Mouse (Mus musculus): ENCODE results near the gene Poc1b. TPM values are rescaled to one million over a fixed set of nuclear protein-coding genes. Genes with fewer than 3 reads are reported as not detected.

Poc1b gene
- polyA plus RNA-seq, 1 experiment, result not detected

DNA sequence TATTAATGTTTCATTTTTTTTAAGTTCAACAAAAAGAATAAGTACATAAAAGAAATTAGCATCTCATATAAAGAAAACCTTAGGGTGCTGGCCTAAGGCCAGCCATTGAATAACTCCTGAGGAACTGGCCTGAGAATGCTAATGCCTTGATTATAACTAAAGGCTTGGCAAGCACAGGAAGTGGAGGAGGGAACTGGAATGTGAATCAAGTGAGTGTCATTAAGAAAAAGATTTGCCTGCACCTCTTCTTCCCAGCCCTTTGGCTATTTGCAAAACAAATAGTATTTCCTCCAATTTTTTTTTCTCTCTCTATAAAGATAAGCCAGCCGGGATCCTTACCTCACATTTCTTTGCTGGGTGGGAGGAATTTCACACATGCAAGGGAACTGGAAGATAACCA is 95.0 kb downstream of the Poc1b start:
- Histone ChIP-seq H3K27ac (ENCODE audit: insufficient read depth, low read depth, low read length) (no peak overlapping the region), H3K4me3 (ENCODE audit: insufficient read depth, low read depth, low read length) (no peak overlapping the region), H3K4me1 (ENCODE audit: control insufficient read depth, insufficient read depth, low read length) (peaks cover 5% of the 10 kb centered on the region)
- TF ChIP-seq CTCF (IDR thresholded peaks at IDR 0.05; ENCODE audit: insufficient read depth, low read depth, low read length), result no peak
- TF ChIP-seq POLR2A (IDR thresholded peaks at IDR 0.05; ENCODE audit: insufficient read depth, low read depth, low read length), result no peak
- WGBS, result 57% methylated on average over 1 of the region's 1 CpGs

DNA sequence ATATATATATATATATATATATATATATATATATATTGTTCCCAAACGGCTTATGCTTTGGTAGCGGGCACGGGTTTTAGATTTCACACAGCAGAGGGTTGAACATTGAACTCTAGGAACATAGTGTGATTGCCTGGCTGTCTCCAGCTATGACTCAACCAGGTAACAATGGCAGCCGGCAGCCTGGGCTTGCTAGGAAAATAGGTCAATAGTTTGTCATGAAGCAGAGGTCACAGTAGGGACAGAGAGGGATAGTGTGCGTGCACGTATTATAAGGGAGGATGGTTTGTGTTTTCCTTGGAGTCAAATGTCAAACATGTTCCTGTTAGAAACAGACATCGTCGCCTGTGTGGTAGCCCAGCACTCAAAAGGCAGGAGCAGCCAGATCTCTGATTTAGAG is 95.5 kb downstream of the Poc1b start:
- Histone ChIP-seq H3K27ac (ENCODE audit: insufficient read depth, low read depth, low read length) (no peak overlapping the region), H3K4me3 (ENCODE audit: insufficient read depth, low read depth, low read length) (no peak overlapping the region), H3K4me1 (ENCODE audit: control insufficient read depth, insufficient read depth, low read length) (peaks cover 5% of the 10 kb centered on the region)
- WGBS, result 67% methylated on average over 8 of the region's 8 CpGs
- TF ChIP-seq CTCF (IDR thresholded peaks at IDR 0.05; ENCODE audit: insufficient read depth, low read depth, low read length) (no peak), POLR2A (IDR thresholded peaks at IDR 0.05; ENCODE audit: insufficient read depth, low read depth, low read length) (no peak)

DNA sequence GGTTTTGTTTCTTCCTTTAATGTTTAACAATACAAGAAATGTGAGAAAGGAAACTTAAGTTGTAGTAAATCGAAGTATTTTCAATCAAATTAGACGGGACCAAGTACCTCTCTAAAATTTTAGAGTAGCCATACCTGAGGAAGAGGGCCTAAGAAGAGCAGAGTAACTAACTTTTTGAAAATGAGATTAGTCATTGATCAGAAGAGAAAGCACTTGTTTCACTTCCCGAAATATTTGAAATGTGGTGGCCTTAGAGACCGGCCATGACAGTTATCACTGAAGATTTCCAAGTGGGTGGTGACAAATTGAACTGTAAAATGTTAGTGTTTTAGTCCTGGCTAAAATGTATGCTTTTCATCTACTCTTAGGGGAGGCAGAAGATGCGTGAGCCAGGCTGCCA is 96.3 kb downstream of the Poc1b start:
- Histone ChIP-seq H3K4me3 (ENCODE audit: insufficient read depth, low read depth, low read length) (no peak overlapping the region), H3K27ac (ENCODE audit: insufficient read depth, low read depth, low read length) (no peak overlapping the region), H3K4me1 (ENCODE audit: control insufficient read depth, insufficient read depth, low read length) (peaks cover 5% of the 10 kb centered on the region)
- no peak for TF ChIP-seq CTCF (IDR thresholded peaks at IDR 0.05; ENCODE audit: insufficient read depth, low read depth, low read length)
- no peak for TF ChIP-seq POLR2A (IDR thresholded peaks at IDR 0.05; ENCODE audit: insufficient read depth, low read depth, low read length)
- 82% methylated on average over 5 of the region's 5 CpGs for WGBS

DNA sequence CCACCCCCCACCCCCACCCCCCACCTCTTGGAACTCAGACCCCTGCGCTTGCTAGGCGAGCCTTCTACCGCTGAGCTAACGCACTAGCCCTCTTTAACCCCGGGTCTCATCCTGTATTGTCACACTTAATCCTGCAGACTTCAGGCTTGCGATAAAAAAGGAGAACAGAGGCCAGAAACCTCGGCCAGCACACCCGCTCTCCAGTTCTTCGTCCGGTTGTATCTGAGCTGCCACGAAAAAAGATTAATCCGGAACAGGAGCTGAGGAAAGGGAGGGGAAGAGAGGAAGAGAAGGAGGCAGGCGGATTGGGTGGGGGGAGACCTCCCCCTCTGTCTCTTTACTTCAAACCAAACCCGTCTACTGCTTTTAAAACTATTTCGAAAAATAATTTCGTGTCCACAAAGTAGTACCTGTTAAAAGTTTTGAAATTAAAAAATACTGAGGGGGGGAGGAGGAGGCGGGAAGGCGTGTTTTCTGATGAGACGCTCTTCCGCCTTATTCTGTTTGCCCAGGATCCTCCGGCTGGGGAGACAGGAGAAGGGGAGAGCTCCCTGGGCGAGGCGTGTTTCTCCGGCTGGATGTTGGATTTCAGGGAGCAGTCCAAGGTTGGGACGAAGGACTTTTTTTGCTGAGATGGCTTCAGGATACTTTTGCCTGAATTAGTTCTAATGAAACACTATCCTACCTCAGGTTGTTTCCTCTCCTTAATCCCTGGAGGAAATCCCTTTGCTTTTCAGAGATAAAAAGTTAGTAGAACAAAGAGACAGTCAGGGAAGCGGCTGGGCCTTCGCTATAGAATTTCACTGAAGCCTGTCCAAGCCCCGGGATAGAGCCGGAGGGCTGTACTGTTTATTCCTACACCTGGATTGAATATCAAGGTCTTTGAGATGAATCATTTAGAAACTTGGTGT is 97.0 kb downstream of the Poc1b start:
- Histone ChIP-seq H3K4me3 (ENCODE audit: insufficient read depth, low read depth, low read length) (peak overlapping the region; percentile 35; the same call in 1 of the 2 replicates), H3K4me1 (ENCODE audit: control insufficient read depth, insufficient read depth, low read length) (peaks cover 5% of the 10 kb centered on the region), H3K27ac (ENCODE audit: insufficient read depth, low read depth, low read length) (no peak overlapping the region)
- 25% methylated on average over 29 of the region's 29 CpGs for WGBS
- TF ChIP-seq CTCF (IDR thresholded peaks at IDR 0.05; ENCODE audit: insufficient read depth, low read depth, low read length) (no peak), POLR2A (IDR thresholded peaks at IDR 0.05; ENCODE audit: insufficient read depth, low read depth, low read length) (no peak)

DNA sequence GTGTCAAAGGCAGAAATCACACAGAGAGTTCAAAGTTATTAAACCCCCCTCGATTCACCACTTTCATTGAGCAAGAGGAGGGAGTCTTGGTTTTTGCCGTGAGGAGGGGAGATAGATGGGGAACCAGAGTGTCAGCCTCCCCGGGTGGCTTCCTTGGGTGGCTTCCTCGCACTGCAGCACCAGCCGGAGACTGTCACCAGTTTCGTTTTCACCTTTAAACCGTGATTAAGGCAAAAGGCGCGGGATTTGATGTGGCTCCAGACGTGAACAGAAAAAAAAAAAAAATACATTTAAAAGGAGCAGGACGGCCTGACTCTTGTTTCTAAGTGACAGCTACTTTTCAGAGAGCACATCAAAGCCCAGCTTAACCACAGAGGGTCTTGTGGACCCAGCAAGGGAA is 97.7 kb downstream of the Poc1b start:
- Histone ChIP-seq H3K4me1 (ENCODE audit: control insufficient read depth, insufficient read depth, low read length) (peaks cover 5% of the 10 kb centered on the region), H3K4me3 (ENCODE audit: insufficient read depth, low read depth, low read length) (0 out of 2 replicates have a peak overlapping the region, but pooled peaks have one; percentile 19), H3K27ac (ENCODE audit: insufficient read depth, low read depth, low read length) (no peak overlapping the region)
- WGBS, result 58% methylated on average over 11 of the region's 11 CpGs
- TF ChIP-seq CTCF (IDR thresholded peaks at IDR 0.05; ENCODE audit: insufficient read depth, low read depth, low read length), result no peak
- no peak for TF ChIP-seq POLR2A (IDR thresholded peaks at IDR 0.05; ENCODE audit: insufficient read depth, low read depth, low read length)

DNA sequence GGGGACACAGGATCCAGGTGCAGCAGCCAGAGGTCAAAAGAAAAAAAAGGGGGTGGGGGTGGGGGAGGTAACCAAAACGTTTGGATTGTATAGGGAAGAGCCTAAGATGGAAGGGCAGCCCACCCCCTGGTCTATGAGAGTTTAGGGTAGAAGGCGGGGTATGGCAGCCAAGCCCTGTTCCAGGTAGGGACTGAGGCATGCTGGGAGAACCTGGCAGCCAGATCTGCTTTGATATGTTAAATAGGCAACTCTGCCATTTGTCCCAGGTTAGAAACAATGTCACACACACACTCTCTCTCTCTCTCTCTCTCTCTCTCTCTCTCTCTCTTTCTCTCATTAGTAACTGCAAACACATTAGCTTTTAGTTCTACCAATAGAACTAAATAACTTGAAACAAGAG is 100.3 kb downstream of the Poc1b start:
- TF ChIP-seq POLR2A (IDR thresholded peaks at IDR 0.05; ENCODE audit: insufficient read depth, low read depth, low read length) (no peak), CTCF (IDR thresholded peaks at IDR 0.05; ENCODE audit: insufficient read depth, low read depth, low read length) (no peak)
- no peak overlapping the region for H3K4me3 ChIP-seq (ENCODE audit: insufficient read depth, low read depth, low read length)
- no peak overlapping the region for H3K27ac ChIP-seq (ENCODE audit: insufficient read depth, low read depth, low read length)
- 63% methylated on average over 2 of the region's 2 CpGs for WGBS
- H3K4me1 ChIP-seq (ENCODE audit: control insufficient read depth, insufficient read depth, low read length), result peaks cover 5% of the 10 kb centered on the region

DNA sequence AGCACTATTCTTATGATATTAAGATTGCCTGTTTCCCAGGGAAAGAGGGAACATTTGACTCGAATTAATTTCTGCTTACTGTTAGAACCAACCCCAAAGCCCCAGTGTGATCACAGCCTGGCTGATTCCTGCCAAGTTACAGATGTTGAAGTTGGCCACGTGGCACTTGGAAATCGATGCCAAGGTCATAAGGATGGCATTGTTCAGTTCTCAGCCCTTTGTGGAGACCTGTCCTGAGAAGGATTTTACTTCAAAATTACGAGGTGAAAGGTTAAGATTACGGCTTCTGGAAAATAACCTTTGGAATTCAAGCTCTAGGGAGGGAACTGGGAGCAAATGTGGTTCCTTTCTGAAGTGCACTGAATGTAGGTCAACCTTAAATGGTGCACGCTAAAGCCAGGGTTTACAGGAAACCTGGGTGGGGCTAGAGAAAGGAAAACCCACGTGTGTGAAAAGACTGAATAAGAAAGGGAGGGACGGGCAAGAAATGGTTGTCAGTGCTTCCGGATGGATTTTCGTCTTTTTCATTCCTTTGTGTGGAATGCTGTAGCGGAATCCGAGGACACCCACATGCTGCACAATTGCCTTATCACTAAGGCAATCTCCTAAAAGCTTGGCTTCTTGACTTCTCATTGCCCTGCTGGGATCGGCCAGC is 102.4 kb downstream of the Poc1b start:
- TF ChIP-seq CTCF (IDR thresholded peaks at IDR 0.05; ENCODE audit: insufficient read depth, low read depth, low read length) (no peak), POLR2A (IDR thresholded peaks at IDR 0.05; ENCODE audit: insufficient read depth, low read depth, low read length) (no peak)
- no peak overlapping the region for H3K27ac ChIP-seq (ENCODE audit: insufficient read depth, low read depth, low read length)
- 68% methylated on average over 13 of the region's 13 CpGs for WGBS
- H3K4me1 ChIP-seq (ENCODE audit: control insufficient read depth, insufficient read depth, low read length), result no peaks in the 10 kb centered on the region
- no peak overlapping the region for H3K4me3 ChIP-seq (ENCODE audit: insufficient read depth, low read depth, low read length)

DNA sequence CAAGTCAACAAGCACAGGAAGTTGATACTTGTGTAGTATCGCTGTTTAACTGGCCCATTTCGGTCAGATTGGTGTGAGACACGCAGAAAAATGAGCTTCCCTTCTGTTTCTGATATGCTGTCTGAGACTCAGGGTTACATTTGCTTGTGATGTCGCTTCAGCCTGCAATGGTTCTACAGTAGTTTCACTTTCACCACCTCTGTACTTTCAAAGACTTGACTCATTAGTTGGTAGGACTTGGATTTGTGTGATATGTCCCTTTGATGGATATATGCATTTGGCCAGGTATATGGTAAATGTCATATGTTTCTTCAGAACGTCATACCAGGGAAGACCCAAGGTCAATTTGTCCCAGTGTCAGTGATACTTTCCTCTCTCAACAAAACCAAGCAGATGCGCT is 104.2 kb downstream of the Poc1b start:
- TF ChIP-seq CTCF (IDR thresholded peaks at IDR 0.05; ENCODE audit: insufficient read depth, low read depth, low read length), result no peak
- TF ChIP-seq POLR2A (IDR thresholded peaks at IDR 0.05; ENCODE audit: insufficient read depth, low read depth, low read length), result no peak
- H3K4me1 ChIP-seq (ENCODE audit: control insufficient read depth, insufficient read depth, low read length), result no peaks in the 10 kb centered on the region
- no peak overlapping the region for H3K27ac ChIP-seq (ENCODE audit: insufficient read depth, low read depth, low read length)
- no peak overlapping the region for H3K4me3 ChIP-seq (ENCODE audit: insufficient read depth, low read depth, low read length)
- 96% methylated on average over 6 of the region's 6 CpGs for WGBS
